Mouse (Mus musculus) CH12.LX (cell line): ENCODE results near the gene Nfia. TPM values are rescaled to one million over a fixed set of nuclear protein-coding genes. Genes with fewer than 3 reads are reported as not detected.

Experiments used
- DNase-seq: peaks from one replicate; pipeline ENCODE4 v3.0.0-alpha.2; 2013; ENCODE audit errors: extremely low read depth
- H3K27ac ChIP-seq: 2 replicates; pipeline ENCODE4 v1.5.1; 2012; ENCODE audit warnings: low read depth, mild to moderate bottlenecking, control low read depth, moderate library complexity; ENCODE audit not compliant: insufficient read depth
- H3K27me3 ChIP-seq: replicated peaks from 2 replicates; pipeline ENCODE3; 2012; ENCODE audit warnings: inconsistent platforms
- H3K36me3 ChIP-seq, 2 experiments: replicated peaks in 1 of 2; 2 replicates each; pipeline versions ENCODE3 to v1.6.1; 2012; ENCODE audit warnings: inconsistent platforms in 1 of 2, low read length in 1 of 2, mild to moderate bottlenecking in 1 of 2, mixed read lengths in 1 of 2, moderate library complexity in 1 of 2; ENCODE audit not compliant: control insufficient read depth in 1 of 2, insufficient read depth in 1 of 2
- H3K4me1 ChIP-seq, 2 experiments: 2 replicates each; pipeline ENCODE4 v1.6.1; 2012; ENCODE audit warnings: inconsistent platforms in 1 of 2, moderate library complexity in 1 of 2; ENCODE audit not compliant: insufficient read depth in 2 of 2, control insufficient read depth in 1 of 2
- H3K4me2 ChIP-seq: 2 replicates; pipeline ENCODE4 v1.6.1; 2012; ENCODE audit warnings: low read depth, mild to moderate bottlenecking, control low read depth; ENCODE audit not compliant: poor library complexity, insufficient read depth, severe bottlenecking
- H3K4me3 ChIP-seq, 3 experiments: fragments of 150-350 bp in 1 of 3; sonication (generic) in 1 of 3; replicated peaks in 1 of 3; 2 replicates each; pipeline versions ENCODE3 to v1.5.1; 2011 to 2012; ENCODE audit warnings: low read depth in 2 of 3, low read length in 2 of 3, mild to moderate bottlenecking in 2 of 3, moderate library complexity in 2 of 3, control low read depth in 1 of 3, improper control_type of control experiment in 1 of 3, inconsistent platforms in 1 of 3, mixed read lengths in 1 of 3; ENCODE audit not compliant: poor library complexity in 1 of 3
- H3K79me2 ChIP-seq: replicated peaks from 2 replicates; pipeline ENCODE4 v1.6.1; 2012; ENCODE audit warnings: mild to moderate bottlenecking, moderate library complexity; ENCODE audit not compliant: control insufficient read depth, poor library complexity, insufficient read depth, severe bottlenecking; ENCODE audit errors: extremely low read depth
- H3K9ac ChIP-seq: 2 replicates; pipeline ENCODE4 v1.6.1; 2012; ENCODE audit warnings: low read depth, mild to moderate bottlenecking, control low read depth, moderate library complexity; ENCODE audit not compliant: insufficient read depth
- H3K9me3 ChIP-seq: replicated peaks from 2 replicates; pipeline ENCODE3; 2012; ENCODE audit warnings: low read length, inconsistent platforms, mixed read lengths
- BHLHE40 ChIP-seq: IDR thresholded peaks from 2 replicates; pipeline ENCODE4 v1.6.1; 2011; ENCODE audit warnings: mild to moderate bottlenecking, low read depth, low read length, improper control_type of control experiment
- CTCF ChIP-seq, 2 experiments: IDR thresholded peaks in 1 of 2; conservative IDR thresholded peaks in 1 of 2; 2 replicates each; pipeline ENCODE4 v1.5.1; 2011 to 2012; ENCODE audit warnings: low read depth in 2 of 2, low read length in 2 of 2, improper control_type of control experiment in 1 of 2, inconsistent platforms in 1 of 2, mild to moderate bottlenecking in 1 of 2, moderate library complexity in 1 of 2
- EP300 ChIP-seq: IDR thresholded peaks from 2 replicates; pipeline ENCODE4 v1.6.1; 2011; ENCODE audit warnings: low read length, improper control_type of control experiment
- IRF4 ChIP-seq: IDR thresholded peaks from 2 replicates; pipeline ENCODE4 v1.6.1; 2014; ENCODE audit warnings: low read depth, mild to moderate bottlenecking, inconsistent platforms, low read length, improper control_type of control experiment
- JUND ChIP-seq: conservative IDR thresholded peaks from 2 replicates; pipeline ENCODE4 v1.6.1; 2011; ENCODE audit warnings: low read depth, low read length, improper control_type of control experiment
- KAT2A ChIP-seq: IDR thresholded peaks from 2 replicates; pipeline ENCODE4 v1.6.1; 2012; ENCODE audit warnings: low read length, improper control_type of control experiment, inconsistent platforms; ENCODE audit not compliant: insufficient replicate concordance
- MAX ChIP-seq: IDR thresholded peaks from 2 replicates; pipeline ENCODE4 v1.6.1; 2011; ENCODE audit warnings: low read length, improper control_type of control experiment
- NELFE ChIP-seq: IDR thresholded peaks from 2 replicates; pipeline ENCODE4 v1.6.1; 2011; ENCODE audit warnings: low read depth, low read length, improper control_type of control experiment
- PAX5 ChIP-seq: IDR thresholded peaks from 2 replicates; pipeline ENCODE4 v1.6.1; 2012; ENCODE audit warnings: low read length, inconsistent platforms, mixed read lengths
- POLR2A ChIP-seq: IDR thresholded peaks from 2 replicates; pipeline ENCODE4 v1.6.1; 2011; ENCODE audit warnings: low read depth, mild to moderate bottlenecking, improper control_type of control experiment, low read length
- RAD21 ChIP-seq: IDR thresholded peaks from 2 replicates; pipeline ENCODE4 v1.6.1; 2011; ENCODE audit warnings: low read depth, mild to moderate bottlenecking, low read length, improper control_type of control experiment, moderate library complexity
- RCOR1 ChIP-seq: conservative IDR thresholded peaks from 2 replicates; pipeline ENCODE4 v1.6.1; 2012; ENCODE audit warnings: low read depth, mild to moderate bottlenecking, inconsistent platforms, low read length, improper control_type of control experiment
- TBP ChIP-seq: conservative IDR thresholded peaks from 2 replicates; pipeline ENCODE4 v1.6.1; 2011; ENCODE audit warnings: low read depth, low read length, improper control_type of control experiment
- USF1 ChIP-seq: IDR thresholded peaks from 2 replicates; pipeline ENCODE4 v1.6.1; 2014; ENCODE audit warnings: low read depth, mild to moderate bottlenecking, inconsistent platforms, low read length, improper control_type of control experiment
- ZKSCAN1 ChIP-seq: IDR thresholded peaks from 2 replicates; pipeline ENCODE4 v1.6.1; 2012; ENCODE audit warnings: low read depth, inconsistent platforms, low read length, improper control_type of control experiment, borderline replicate concordance
- ZNF384 ChIP-seq: IDR thresholded peaks from 2 replicates; pipeline ENCODE4 v1.6.1; 2012; ENCODE audit warnings: low read depth, low read length, improper control_type of control experiment, inconsistent platforms
- dilution Hi-C: fragments of 300-500 bp; cut with MboI; formaldehyde crosslinking; loops from 2 replicates; pipeline ENCODE4 v1.14.3; 2020; ENCODE audit warnings: low sequenced_read_pairs; ENCODE audit not compliant: extremely low pct_unique_long_range_greater_than_20kb, extremely low pct_ligation_motif_present
- in situ Hi-C: fragments of 300-500 bp; cut with MboI; formaldehyde crosslinking; loops from 3 replicates; pipeline ENCODE4 v1.14.3; 2019; ENCODE audit warnings: low sequenced_read_pairs, low pct_ligation_motif_present, low pct_unique_long_range_greater_than_20kb, mixed read lengths
- polyA plus RNA-seq: library from polyadenylated mRNA; unstranded; fragments of >175 nt; gene quantifications from 2 replicates; pipeline ENCODE4 v1.2.1, GENCODE M21; 2012; ENCODE audit warnings: low read depth; ENCODE audit not compliant: insufficient read length
- total RNA-seq, 2 experiments: library from RNA; depleted of rRNA; stranded (reverse); fragments of 300-350 nt in 1 of 2; fragments of >200 nt in 1 of 2; gene quantifications; 2 replicates each; pipeline ENCODE4 v1.2.3; 2012 to 2014

The Nfia gene
- total and polyA plus RNA-seq, 3 experiments, result not detected

GRCm38 (mm10) chr4:97733392-97733791 is 39.1 kb upstream of the Nfia start:
- dilution Hi-C loops, result no loop called here
- no peak for DNase-seq
- TF ChIP-seq CTCF (conservative IDR thresholded peaks at IDR 0.05 in 1 of 2, IDR thresholded peaks at IDR 0.05 in 1 of 2; ENCODE audit: low read depth in 2 of 2, low read length in 2 of 2) (no peak), PAX5 (no peak), KAT2A (no peak), IRF4 (no peak), ZKSCAN1 (no peak), ZNF384 (no peak), NELFE (no peak), POLR2A (no peak), RAD21 (no peak), TBP (no peak), EP300 (no peak), USF1 (no peak), BHLHE40 (no peak), MAX (no peak), RCOR1 (no peak), JUND (no peak)

GRCm38 (mm10) chr4:97743932-97744331 is 28.6 kb upstream of the Nfia start:
- Histone ChIP-seq H3K36me3 (no peaks in the 10 kb centered on the region), H3K27me3 (no peaks in the 10 kb centered on the region), H3K9me3 (peaks cover 35% of the 10 kb centered on the region), H3K27ac (no peak overlapping the region), H3K4me2 (no peak overlapping the region), H3K4me1 (no peaks in the 10 kb centered on the region), H3K79me2 (no peaks in the 10 kb centered on the region), H3K4me3 (no peak overlapping the region), H3K9ac (no peak overlapping the region)
- in situ Hi-C loops (no loop called here), dilution Hi-C loops (no loop called here)
- DNase-seq, result no peak
- TF ChIP-seq PAX5 (no peak), BHLHE40 (no peak)

More at GRCm38 (mm10) chr4:97733392-97733791, 39.1 kb upstream of the Nfia start:
- Histone ChIP-seq H3K27me3 (no peaks in the 10 kb centered on the region), H3K4me1 (no peaks in the 10 kb centered on the region), H3K9me3 (peaks cover 43% of the 10 kb centered on the region), H3K36me3 (no peaks in the 10 kb centered on the region), H3K9ac (no peak overlapping the region), H3K4me3 (no peak overlapping the region), H3K27ac (no peak overlapping the region), H3K79me2 (no peaks in the 10 kb centered on the region), H3K4me2 (no peak overlapping the region)
- in situ Hi-C loops, result no loop called here
